Comparison of ENCODE assay signal across 8 mouse cellular contexts in genomic region chr19:42128787-42129508, GRCm38 (mm10). TPM values are rescaled to one million over a fixed set of nuclear protein-coding genes. Genes with fewer than 3 reads are reported as not detected.
A peak's percentile ranks its signal among the peaks of the same experiment; 100 is the strongest.
DNase-seq lines count a peak whose midpoint lies in the region; ATAC-seq lines count a peak whose summit lies in the region.

Gene Avpi1, minus strand, starts transcription at chr19:42129059.

- peak; percentile 100 for DNase-seq in NIH3T3 (ENCODE audit: low read depth)
- DNase-seq in cerebellum, postnatal 10 days, result peak; percentile 99
- peak; percentile 97 to 98 for DNase-seq in frontal cortex, postnatal 10 days (ENCODE audit: low spot score in 2 of 2)
- DNase-seq in layer of hippocampus, postnatal 14 days (ENCODE audit: low spot score in 2 of 2), result peak; percentile 95 to 98
- DNase-seq in lung, postnatal 14 days, result peak; percentile 98
- peak; percentile 89 for DNase-seq in retina, adult 2 months (ENCODE audit: low read depth, low spot score)
- peak; percentile 95 to 98 for DNase-seq in thymus, postnatal 36 days

- H3K9ac ChIP-seq in hindbrain, embryonic 12.5 days, result peak within 1 kb of the TSS; percentile 65

- peaks cover 19% of the 10 kb centered on the region for H3K4me1 ChIP-seq in hindbrain, embryonic 12.5 days

- peak within 1 kb of the TSS; percentile 56 for H3K4me3 ChIP-seq in hindbrain, embryonic 12.5 days

- H3K27me3 ChIP-seq in hindbrain, embryonic 12.5 days, result peaks cover 8% of the 10 kb centered on the region; the same call in 1 of the 2 replicates

- H3K27ac ChIP-seq in hindbrain, embryonic 12.5 days, result peak within 1 kb of the TSS; percentile 66

- peak; percentile 97 for ATAC-seq in hindbrain, embryonic 12.5 days (ENCODE audit: low FRiP score)

- H3K9me3 ChIP-seq in hindbrain, embryonic 12.5 days (replicated peaks), result no peaks in the 10 kb centered on the region

- under 1% methylated on average over 54 of the region's 54 CpGs for WGBS in hindbrain, embryonic 12.5 days

- H3K36me3 ChIP-seq in hindbrain, embryonic 12.5 days, result no peaks in the 10 kb centered on the region

- peak within 1 kb of the TSS; percentile 94 for H3K4me2 ChIP-seq in hindbrain, embryonic 12.5 days (replicated peaks)

RNA-seq across cellular contexts. Expression of gene Avpi1, which starts in this region (rescaled TPM):
- polyA plus RNA-seq in hindbrain, embryonic 12.5 days (2016; fragmentation: Nextera tagmentation; extraction: Ambion mirVana), result 11.8 and 13.5 TPM in 2 replicates
- total RNA-seq in layer of hippocampus, postnatal 14 days (2021), result 10 to 100 TPM; 18.6 to 19.2 TPM

Comparison
In these comparisons a context has a peak if more than half of its experiments do, and no peak if none do; other contexts are left out.
1. Peak in every context shown above with its lines: DNase-seq, ATAC-seq, H3K4me3 ChIP-seq and H3K27ac ChIP-seq.